Mouse (Mus musculus) intestine, postnatal 0 days (tissue): Measurements from ENCODE around the gene Smim20. TPM values are rescaled to one million over a fixed set of nuclear protein-coding genes. Genes with fewer than 3 reads are reported as not detected.

Experiments used
- ATAC-seq: fragments of 200-750 bp; cut with Nextera tagmentation; 2 replicates; pipeline ENCODE4 v1.8.0; 2017; ENCODE audit warnings: mild to moderate bottlenecking, moderate TSS enrichment, moderate library complexity
- H3K27ac ChIP-seq: fragments of 300-500 bp; sonication (generic); 2 replicates; pipeline ENCODE4 v1.5.1; 2014; ENCODE audit warnings: mild to moderate bottlenecking, low read depth, low read length, moderate library complexity
- H3K27me3 ChIP-seq: fragments of 300-500 bp; sonication (generic); replicated peaks from 2 replicates; pipeline ENCODE4 v1.6.1; 2014; ENCODE audit warnings: low read length, mixed read lengths; ENCODE audit not compliant: control insufficient read depth, insufficient read depth
- H3K36me3 ChIP-seq: fragments of 300-500 bp; sonication (generic); 2 replicates; pipeline ENCODE4 v1.6.1; 2014; ENCODE audit warnings: mild to moderate bottlenecking, moderate library complexity; ENCODE audit not compliant: control insufficient read depth, insufficient read depth
- H3K4me1 ChIP-seq: fragments of 300-500 bp; sonication (generic); replicated peaks from 2 replicates; pipeline ENCODE4 v1.6.1; 2014; ENCODE audit warnings: antibody characterized with exemption, low read length, mixed read lengths; ENCODE audit not compliant: control insufficient read depth, insufficient read depth
- H3K4me2 ChIP-seq: fragments of 300-500 bp; sonication (generic); replicated peaks from 2 replicates; pipeline ENCODE4 v1.6.1; 2014; ENCODE audit warnings: low read depth, mild to moderate bottlenecking, moderate library complexity
- H3K4me3 ChIP-seq: fragments of 300-500 bp; sonication (generic); 2 replicates; pipeline ENCODE4 v1.5.1; 2014; ENCODE audit warnings: low read depth, low read length
- H3K9ac ChIP-seq: fragments of 300-500 bp; sonication (generic); 2 replicates; pipeline ENCODE4 v1.6.1; 2014; ENCODE audit warnings: mild to moderate bottlenecking, low read depth, low read length
- H3K9me3 ChIP-seq: fragments of 300-500 bp; sonication (generic); 2 replicates; pipeline ENCODE4 v1.6.1; 2016; ENCODE audit warnings: mixed run types; ENCODE audit not compliant: control insufficient read depth
- CTCF ChIP-seq: sonication (generic); IDR thresholded peaks from 2 replicates; pipeline ENCODE4 v1.5.1; 2016; ENCODE audit warnings: low read depth, mild to moderate bottlenecking, control low read depth, antibody characterized with exemption, moderate library complexity
- WGBS: fragments of 180-500 bp; shearing (Covaris S2); extraction: QIAGEN DNeasy Blood & Tissue Kit; methylation state at CpG from one replicate; pipeline ENCODE4 v1.1.7; 2014; 5-methylcytosine and 5-hydroxymethylcytosine counted together
- polyA plus RNA-seq: library from polyadenylated mRNA; unstranded; fragments of >200 nt; fragmentation: Nextera tagmentation; extraction: Ambion mirVana; gene quantifications from 2 replicates; pipeline ENCODE4 v1.2.1, GENCODE M21; 2015

The Smim20 gene
- polyA plus RNA-seq, 1 experiment from 2014 or later = 162 TPM

DNA sequence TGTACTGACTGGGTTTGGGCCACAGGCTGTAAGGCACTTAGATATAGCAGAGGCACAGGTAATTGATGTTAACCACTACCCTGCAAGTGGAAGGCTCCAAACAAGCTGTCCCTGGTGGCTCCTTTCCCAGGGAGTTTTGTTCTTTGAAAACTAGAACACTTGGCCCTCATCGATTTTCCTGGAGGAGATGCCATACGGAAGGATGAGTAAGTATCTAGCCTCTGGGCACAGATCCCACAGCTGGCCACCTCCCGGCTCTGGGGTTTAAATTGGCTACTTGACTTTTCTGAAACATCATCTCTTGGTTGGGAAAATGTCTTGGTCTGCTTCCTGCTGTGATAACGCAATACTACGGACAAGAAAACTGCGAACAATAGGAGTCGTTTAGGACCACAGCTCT lies 28.1 kb upstream of the Smim20 start:
- TF ChIP-seq CTCF = no peak
- no peaks in the 10 kb centered on the region for H3K27me3 ChIP-seq
- WGBS = 88% methylated on average over 7 of the region's 7 CpGs
- no peaks in the 10 kb centered on the region for H3K36me3 ChIP-seq
- H3K4me3 ChIP-seq = no peak overlapping the region
- no peaks in the 10 kb centered on the region for H3K4me1 ChIP-seq
- no peaks in the 10 kb centered on the region for H3K9me3 ChIP-seq
- no peak overlapping the region for H3K4me2 ChIP-seq
- ATAC-seq = no peak
- no peak overlapping the region for H3K9ac ChIP-seq
- H3K27ac ChIP-seq = no peak overlapping the region

DNA sequence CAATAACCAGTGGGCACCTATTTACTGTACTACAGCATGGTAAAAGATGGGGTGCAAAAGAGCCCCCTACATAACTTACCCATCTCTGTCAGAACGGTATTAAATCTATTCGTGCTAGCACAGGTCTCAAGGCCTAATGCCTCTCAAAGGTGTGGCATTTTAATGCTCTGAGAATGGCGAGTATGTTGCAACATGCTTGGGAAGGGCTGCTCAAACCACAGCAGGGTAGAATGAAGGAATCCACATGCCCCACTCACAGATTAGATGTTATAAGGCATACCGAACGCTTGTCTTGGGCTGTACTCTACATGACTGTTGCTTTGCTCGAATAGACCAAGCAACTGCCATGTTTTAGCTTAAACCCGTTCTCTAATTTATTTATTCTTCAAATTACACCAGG lies 27.7 kb upstream of the Smim20 start:
- H3K9ac ChIP-seq = no peak overlapping the region
- ATAC-seq = no peak
- TF ChIP-seq CTCF = no peak

DNA sequence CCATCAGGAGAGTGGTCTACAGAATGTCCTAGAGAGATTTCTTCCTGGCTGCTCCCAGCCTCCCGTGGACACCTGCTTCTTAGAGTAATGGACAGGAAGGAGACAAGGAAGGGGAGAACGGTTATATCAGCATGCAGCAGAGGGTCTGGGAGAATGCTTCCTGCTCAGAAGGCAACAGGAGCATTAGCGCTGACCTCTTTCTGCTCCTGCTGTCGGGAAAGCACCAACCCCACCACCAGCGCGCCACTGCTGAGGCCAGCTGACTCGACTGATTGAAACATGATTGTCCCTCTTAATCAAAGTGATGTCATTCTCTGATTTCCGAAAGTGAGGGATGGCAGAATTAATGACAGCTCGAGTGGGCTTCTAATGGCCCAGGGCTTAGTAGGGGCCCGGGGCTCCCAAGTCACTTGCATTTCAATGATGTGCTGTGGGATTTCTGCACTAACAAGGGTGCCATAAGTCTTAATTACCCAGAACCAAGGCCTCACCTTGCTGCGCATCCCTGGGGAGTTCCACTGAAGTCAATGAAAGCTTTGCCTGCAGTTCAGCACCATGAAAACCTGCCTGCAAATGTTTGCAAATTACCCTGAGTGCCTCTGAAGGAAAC lies 26.9 kb upstream of the Smim20 start:
- WGBS = 73% methylated on average over 11 of the region's 11 CpGs
- Histone ChIP-seq H3K36me3 (no peaks in the 10 kb centered on the region), H3K27ac (no peak overlapping the region), H3K4me2 (no peak overlapping the region), H3K4me3 (no peak overlapping the region), H3K9ac (no peak overlapping the region), H3K27me3 (no peaks in the 10 kb centered on the region), H3K4me1 (no peaks in the 10 kb centered on the region), H3K9me3 (no peaks in the 10 kb centered on the region)
- no peak for ATAC-seq
- no peak for TF ChIP-seq CTCF

More for the DNA sequence above, 27.7 kb upstream of the Smim20 start:
- no peaks in the 10 kb centered on the region for H3K9me3 ChIP-seq
- H3K4me1 ChIP-seq = no peaks in the 10 kb centered on the region
- no peaks in the 10 kb centered on the region for H3K27me3 ChIP-seq
- no peak overlapping the region for H3K27ac ChIP-seq
- no peaks in the 10 kb centered on the region for H3K36me3 ChIP-seq
- no peak overlapping the region for H3K4me2 ChIP-seq
- no peak overlapping the region for H3K4me3 ChIP-seq
- 71% methylated on average over 7 of the region's 7 CpGs for WGBS

DNA sequence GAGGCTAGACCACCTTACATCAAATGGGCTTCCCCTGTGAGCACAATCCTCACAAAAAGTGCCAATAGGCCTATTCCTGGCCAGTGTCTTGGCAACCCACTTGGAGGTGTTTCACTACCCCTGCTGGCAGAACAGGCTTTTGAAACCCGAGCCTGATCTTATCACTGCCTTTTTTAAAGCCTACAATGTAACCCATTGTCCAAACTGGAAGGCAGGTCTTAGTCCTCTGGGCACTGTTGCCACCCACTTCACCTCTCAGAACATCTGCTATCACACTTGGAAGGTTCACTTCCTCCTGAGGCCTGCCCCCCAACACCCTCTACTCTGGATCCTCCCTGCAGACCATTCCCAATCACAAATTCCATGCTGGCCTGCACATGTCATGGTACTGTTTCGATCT lies 25.8 kb upstream of the Smim20 start:
- no peak for TF ChIP-seq CTCF
- H3K4me1 ChIP-seq = no peaks in the 10 kb centered on the region
- H3K4me2 ChIP-seq = no peak overlapping the region
- H3K27me3 ChIP-seq = no peaks in the 10 kb centered on the region
- H3K36me3 ChIP-seq = no peaks in the 10 kb centered on the region
- no peak overlapping the region for H3K9ac ChIP-seq
- no peaks in the 10 kb centered on the region for H3K9me3 ChIP-seq
- no peak overlapping the region for H3K27ac ChIP-seq
- H3K4me3 ChIP-seq = no peak overlapping the region
- no peak for ATAC-seq
- 52% methylated on average over 2 of the region's 2 CpGs for WGBS

DNA sequence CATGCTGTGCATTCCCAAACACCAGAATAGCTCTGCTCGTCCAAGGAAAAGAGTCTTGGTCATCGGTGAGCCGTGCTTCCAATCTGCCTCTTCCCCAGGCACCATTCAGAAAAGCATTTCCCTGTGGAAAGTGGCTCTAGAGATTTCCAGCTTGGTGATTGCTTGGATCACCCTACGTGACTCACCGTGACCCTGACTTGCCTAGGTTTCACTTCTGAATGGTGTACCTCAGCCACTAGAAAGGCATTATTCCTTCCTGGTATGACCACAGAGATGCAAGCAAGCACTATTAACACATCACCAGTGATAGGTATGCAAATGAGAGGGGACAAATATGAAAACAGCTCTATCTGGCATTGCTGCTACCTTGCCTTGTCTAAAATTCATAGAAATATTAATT lies 24.9 kb upstream of the Smim20 start:
- H3K9me3 ChIP-seq = no peaks in the 10 kb centered on the region
- WGBS = 56% methylated on average over 5 of the region's 5 CpGs
- no peak overlapping the region for H3K4me3 ChIP-seq
- 0 out of 2 replicates have a peak, but pooled peaks cover under 1% of the 10 kb centered on the region for H3K4me1 ChIP-seq
- H3K9ac ChIP-seq = no peak overlapping the region
- no peak overlapping the region for H3K4me2 ChIP-seq
- H3K36me3 ChIP-seq = no peaks in the 10 kb centered on the region
- peak overlapping the region; percentile 41; the same call in 1 of the 2 replicates for H3K27ac ChIP-seq
- ATAC-seq = peak; percentile 88
- no peak for TF ChIP-seq CTCF
- H3K27me3 ChIP-seq = no peaks in the 10 kb centered on the region

DNA sequence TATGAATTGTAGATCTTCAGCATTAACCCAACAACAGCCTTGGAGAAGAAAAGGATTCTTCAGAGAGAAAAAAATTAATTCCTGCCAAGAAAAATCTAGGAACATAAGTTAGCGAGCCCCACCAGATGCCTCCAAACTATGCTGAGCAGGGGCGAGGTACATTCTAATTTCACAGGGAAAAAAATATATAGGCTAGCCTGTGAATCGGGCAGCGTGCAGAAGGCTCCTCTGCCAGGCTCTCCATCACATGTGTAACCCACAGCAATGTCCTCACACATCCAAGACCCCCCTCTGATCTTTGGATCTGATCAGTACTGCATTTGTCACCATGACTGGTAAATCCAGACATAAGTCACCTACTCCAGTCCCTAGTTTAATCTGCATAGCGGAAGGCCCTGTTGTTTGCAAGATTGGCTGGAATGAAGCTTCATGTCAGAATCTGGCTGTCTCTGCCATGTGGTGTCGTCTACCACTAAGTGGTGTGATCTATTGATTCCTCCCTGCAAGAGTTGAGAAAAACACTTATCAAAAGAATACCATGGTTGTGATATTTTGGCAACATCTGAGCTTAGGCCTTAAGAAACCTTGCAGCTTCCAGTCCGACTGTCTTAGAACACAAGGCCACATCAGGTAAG lies 23.9 kb upstream of the Smim20 start:
- Histone ChIP-seq H3K9me3 (no peaks in the 10 kb centered on the region), H3K9ac (no peak overlapping the region), H3K36me3 (no peaks in the 10 kb centered on the region), H3K4me1 (0 out of 2 replicates have a peak, but pooled peaks cover 3% of the 10 kb centered on the region), H3K4me2 (no peak overlapping the region), H3K27ac (no peak overlapping the region), H3K27me3 (no peaks in the 10 kb centered on the region), H3K4me3 (no peak overlapping the region)
- 87% methylated on average over 7 of the region's 7 CpGs for WGBS
- ATAC-seq = no peak
- TF ChIP-seq CTCF = no peak
